Mouse (Mus musculus): ENCODE results near the gene Cds1.
A peak's percentile ranks its signal among the peaks of the same experiment; 100 is the strongest.

GRCm38 (mm10) chr5:101847323-101847722, 82.4 kb downstream of the Cds1 start:
- TF ChIP-seq POLR2A (IDR thresholded peaks at IDR 0.05; ENCODE audit: insufficient read depth, low read length), result no peak
- no peak for TF ChIP-seq CTCF (IDR thresholded peaks at IDR 0.05; ENCODE audit: low read depth, low read length)
- peak; percentile 80 for TF ChIP-seq EP300 (IDR thresholded peaks at IDR 0.05; ENCODE audit: insufficient read depth, low read depth, low read length)

Measured in ES-Bruce4 (cell line).